Mouse (Mus musculus): ENCODE data around the gene Eif2b5.
A peak's percentile ranks its signal among the peaks of the same experiment; 100 is the strongest.

DNA sequence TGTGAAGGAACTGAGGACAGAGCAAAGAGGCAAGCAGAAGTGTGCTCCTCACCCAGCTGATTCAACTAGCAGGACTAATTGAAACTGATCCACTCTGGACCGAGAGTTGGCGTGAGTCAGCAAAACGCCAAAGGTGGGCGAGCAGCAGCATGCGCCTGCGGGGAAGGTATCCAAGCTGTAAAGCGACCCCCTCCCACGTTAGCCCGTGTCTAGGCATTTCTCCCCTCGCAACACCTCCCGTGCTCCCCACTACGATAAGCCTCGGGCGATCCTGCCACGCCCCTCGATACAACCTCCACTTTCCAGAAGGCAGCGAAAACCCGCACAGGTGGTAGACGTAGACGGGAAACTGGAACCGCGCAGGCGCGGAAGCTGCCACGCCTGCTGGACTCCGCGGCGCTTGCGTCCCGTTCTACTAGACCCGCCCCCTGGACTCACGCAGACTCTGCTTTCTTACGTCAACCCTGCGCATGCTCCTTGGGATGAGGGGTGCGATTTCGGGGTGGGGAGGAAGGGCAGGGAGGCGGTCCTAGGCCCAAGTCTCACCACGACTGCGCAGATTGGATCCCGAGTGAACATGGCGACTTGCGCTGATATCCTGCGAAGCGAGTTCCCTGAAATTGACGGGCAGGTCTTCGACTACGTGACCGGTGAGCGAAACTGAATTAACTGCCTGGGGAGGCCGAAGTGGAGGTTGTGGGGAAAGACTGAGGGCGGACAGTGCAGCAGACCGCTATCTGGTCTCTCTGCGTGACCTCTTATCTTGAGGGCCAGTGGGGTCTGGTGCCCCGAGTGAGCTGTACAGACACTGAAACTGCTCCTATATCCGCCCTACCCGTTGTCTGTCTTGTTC, 49.7 kb downstream of the Eif2b5 start, which contains the start of gene Abcf3:
- TF ChIP-seq POLR2A (IDR thresholded peaks at IDR 0.05; ENCODE audit: low read depth, low read length) (peak; percentile 92), CTCF (conservative IDR thresholded peaks at IDR 0.05; ENCODE audit: insufficient read depth, insufficient read length, low read depth, low read length) (no peak)

All from kidney, adult 2 months (tissue).